Mouse (Mus musculus) cerebellum, adult 11-12 months (tissue): Measurements from ENCODE around the gene Gm28171.
"Not testable (repeated sequence)": the region's sequence is repeated elsewhere in the genome, so short reads cannot be mapped to it uniquely, and the experiment has no call there.

Experiments
- DNase-seq: peaks from one replicate; pipeline ENCODE4 v3.0.0; 2022

The Gm28171 gene

DNA sequence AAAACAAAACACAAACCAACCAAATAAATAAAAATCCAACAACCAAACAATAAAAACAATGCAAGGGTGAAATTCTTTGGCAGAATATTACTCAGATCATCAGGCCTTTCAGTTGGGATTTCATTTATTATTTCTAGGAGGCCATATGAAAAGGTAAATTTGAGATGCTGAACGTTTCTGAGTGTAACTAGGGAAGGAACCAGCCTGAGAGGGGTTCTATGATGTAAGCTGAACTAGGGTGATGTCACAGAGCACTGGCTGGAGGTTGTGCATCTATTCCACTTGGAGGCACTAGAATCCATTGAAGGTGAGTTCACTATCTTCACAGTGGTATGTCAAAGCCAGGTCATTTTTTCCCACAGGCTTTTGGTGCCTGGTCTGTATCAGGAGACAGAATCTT is at the start of gene Gm28171:
TSS of gene Gm28171 (plus strand) at position 301 of the 400 bp plus-strand sequence.
- not testable (repeated sequence) for DNase-seq
